Mouse (Mus musculus) kidney, adult 2 months (tissue): ENCODE measurements around the gene Zfp94.

Experiments used
- CTCF ChIP-seq: fragments of 200-500 bp; conservative IDR thresholded peaks from 2 replicates; pipeline ENCODE4 v1.5.1; 2011; ENCODE audit warnings: low read depth, mild to moderate bottlenecking, control low read depth, low read length, moderate library complexity, mixed read lengths; ENCODE audit not compliant: insufficient read depth, insufficient read length
- POLR2A ChIP-seq: fragments of 200-500 bp; IDR thresholded peaks from one replicate; pipeline ENCODE4 v1.6.1; 2011; ENCODE audit warnings: low read depth, low read length, control low read depth

DNA sequence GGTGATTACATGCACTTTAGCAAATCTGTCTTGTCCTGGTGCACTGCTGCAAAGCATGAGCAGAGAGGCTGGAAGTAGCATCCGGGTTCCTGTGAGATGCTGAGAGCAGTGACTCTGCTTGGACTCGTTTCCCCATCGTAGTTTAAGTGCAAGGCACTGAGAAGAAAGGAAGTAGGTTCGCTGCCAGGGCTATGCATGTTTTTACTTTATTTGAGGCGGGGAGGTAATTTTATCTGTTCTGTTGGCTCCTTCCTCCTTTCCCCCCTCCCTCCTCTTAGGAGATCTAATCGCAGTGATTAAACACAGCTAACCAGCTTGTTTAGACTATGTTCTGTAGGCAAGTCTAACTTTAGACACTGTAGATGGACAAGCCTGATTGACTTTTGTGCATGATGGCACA lies 2.5 kb upstream of the Zfp94 start:
- TF ChIP-seq POLR2A (no peak), CTCF (no peak)
